In the genomic region with DNA sequence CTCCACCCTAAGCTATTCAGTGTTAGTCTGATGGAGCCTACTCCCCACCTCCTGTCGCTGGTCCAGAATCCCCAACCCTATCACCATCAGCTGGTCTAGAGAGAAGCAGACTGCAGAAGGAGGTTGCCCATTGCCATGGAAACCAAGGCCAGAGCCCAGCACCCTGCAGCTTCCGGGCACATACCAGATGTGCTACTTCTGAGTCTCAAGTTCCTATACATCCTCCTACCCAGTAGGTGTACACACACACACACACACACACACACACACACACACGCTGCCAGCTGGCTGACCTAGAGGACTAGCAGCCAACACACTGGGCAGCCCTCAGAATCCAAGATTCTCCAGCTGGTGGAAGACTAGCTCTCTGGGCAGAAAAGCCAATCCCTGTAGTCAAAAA, we compare ENCODE assay signal across 11 mouse cellular contexts.
DNase-seq lines count a peak whose midpoint lies in the region; ATAC-seq and TF ChIP-seq lines count a peak whose summit lies in the region.
"Had no signal": no experiment of that assay in that cellular context is flagged by ENCODE, and none has a peak within 500 bp of the region (broad histone marks: within the 10 kb centered on the region; RNA-seq: fewer than 3 reads in every experiment).

No protein-coding gene starts in this region.

- H3K4me3 ChIP-seq in forebrain, embryonic 16.5 days (replicated peaks; ENCODE audit: low read length), result no peak overlapping the region
- H3K4me3 ChIP-seq in forebrain, embryonic 14.5 days (ENCODE audit: low read depth, low read length), result no peak overlapping the region
- H3K4me3 ChIP-seq in cortical plate, adult 2 months (ENCODE audit: insufficient read depth, low read length), result no peak overlapping the region
- no peak overlapping the region for H3K4me3 ChIP-seq in kidney, embryonic 16.5 days (ENCODE audit: low read length)
- no peak overlapping the region for H3K4me3 ChIP-seq in liver, embryonic 11.5 days (ENCODE audit: low read depth, low read length)
- H3K4me3 ChIP-seq: megakaryocyte, embryonic 14.5 days had no signal

- no peak for TF ChIP-seq POLR2A in brain, embryonic 14.5 days (IDR thresholded peaks at IDR 0.05; ENCODE audit: borderline replicate concordance, extremely low read depth, insufficient read depth, insufficient read length, poor library complexity, severe bottlenecking)
- TF ChIP-seq POLR2A in cortical plate, adult 2 months (IDR thresholded peaks at IDR 0.05; ENCODE audit: extremely low read depth, insufficient read depth, low read length), result no peak

- peak overlapping the region; percentile 12; the same call in 1 of the 2 replicates for H3K27ac ChIP-seq in forebrain, embryonic 16.5 days (ENCODE audit: low read length)
- H3K27ac ChIP-seq in forebrain, embryonic 14.5 days (ENCODE audit: low read depth, low read length), result no peak overlapping the region
- peak overlapping the region; percentile 52; the same call in 1 of the 2 replicates for H3K27ac ChIP-seq in cortical plate, adult 2 months (ENCODE audit: insufficient read depth, low read length)
- no peak overlapping the region for H3K27ac ChIP-seq in kidney, embryonic 16.5 days (ENCODE audit: low read length)
- H3K27ac ChIP-seq in liver, embryonic 11.5 days (ENCODE audit: low read depth, low read length), result no peak overlapping the region
- H3K27ac ChIP-seq: liver, embryonic 14.5 days had no signal

- H3K4me1 ChIP-seq in forebrain, embryonic 16.5 days (replicated peaks; ENCODE audit: control insufficient read depth, insufficient read depth, low read length), result peaks cover 13% of the 10 kb centered on the region
- peaks cover 4% of the 10 kb centered on the region; the same call in 1 of the 2 replicates for H3K4me1 ChIP-seq in forebrain, embryonic 14.5 days (ENCODE audit: control insufficient read depth, insufficient read depth, low read length)
- no peaks in the 10 kb centered on the region; the same call in 1 of the 2 replicates for H3K4me1 ChIP-seq in cortical plate, adult 2 months (ENCODE audit: control insufficient read depth, insufficient read depth, low read length)
- H3K4me1 ChIP-seq in kidney, embryonic 16.5 days (ENCODE audit: insufficient read depth, low read length), result no peaks in the 10 kb centered on the region
- H3K4me1 ChIP-seq in liver, embryonic 11.5 days (replicated peaks; ENCODE audit: control insufficient read depth, insufficient read depth, low read length), result no peaks in the 10 kb centered on the region
- H3K4me1 ChIP-seq: megakaryocyte, embryonic 14.5 days had no signal

- H3K9ac ChIP-seq in forebrain, embryonic 16.5 days (replicated peaks; ENCODE audit: low read depth, low read length), result no peak overlapping the region
- H3K9ac ChIP-seq in forebrain, embryonic 14.5 days (ENCODE audit: low read length), result no peak overlapping the region
- no peak overlapping the region for H3K9ac ChIP-seq in kidney, embryonic 16.5 days (replicated peaks; ENCODE audit: low read length)
- no peak overlapping the region for H3K9ac ChIP-seq in liver, embryonic 11.5 days (ENCODE audit: low read depth, low read length)
- H3K9ac ChIP-seq: liver, embryonic 14.5 days had no signal

- DNase-seq in forebrain, embryonic 14.5 days (ENCODE audit: low spot score), result no peak
- peak; percentile 55 for DNase-seq in brain, embryonic 14.5 days (ENCODE audit: low read depth)
- peak; percentile 14 to 61 for DNase-seq in left cerebral cortex, postnatal 14 days (ENCODE audit: low spot score in 2 of 2)
- no peak for DNase-seq in liver, embryonic 11.5 days (ENCODE audit: low spot score)
- DNase-seq: kidney, postnatal 10 days had no signal

- intact Hi-C loops in left cerebral cortex, postnatal 14 days (cut with DNase I), result no loop called here

- H3K27me3 ChIP-seq in forebrain, embryonic 16.5 days (replicated peaks; ENCODE audit: control insufficient read depth, insufficient read depth, low read length), result no peaks in the 10 kb centered on the region
- no peaks in the 10 kb centered on the region for H3K27me3 ChIP-seq in forebrain, embryonic 14.5 days (replicated peaks; ENCODE audit: control insufficient read depth, insufficient read depth, low read length)
- no peaks in the 10 kb centered on the region for H3K27me3 ChIP-seq in kidney, embryonic 16.5 days (ENCODE audit: insufficient read depth, low read length)
- H3K27me3 ChIP-seq in liver, embryonic 11.5 days (replicated peaks; ENCODE audit: control insufficient read depth, insufficient read depth, low read length), result no peaks in the 10 kb centered on the region

- H3K36me3 ChIP-seq in forebrain, embryonic 16.5 days (ENCODE audit: control insufficient read depth, insufficient read depth), result no peaks in the 10 kb centered on the region
- H3K36me3 ChIP-seq in forebrain, embryonic 14.5 days (ENCODE audit: control insufficient read depth, insufficient read depth, low read length), result no peaks in the 10 kb centered on the region
- H3K36me3 ChIP-seq in kidney, embryonic 16.5 days (ENCODE audit: insufficient read depth, low read length), result no peaks in the 10 kb centered on the region
- no peaks in the 10 kb centered on the region for H3K36me3 ChIP-seq in liver, embryonic 11.5 days (ENCODE audit: control insufficient read depth, insufficient read depth, low read length)

- ATAC-seq in forebrain, embryonic 16.5 days, result peak; percentile 34; the same call in 1 of the 2 replicates
- ATAC-seq in forebrain, embryonic 14.5 days, result no peak
- ATAC-seq in kidney, embryonic 16.5 days (ENCODE audit: low FRiP score, low TSS enrichment), result no peak
- no peak for ATAC-seq in megakaryocyte-erythroid progenitor cell, adult 5-6 weeks (replicated peaks; ENCODE audit: low FRiP score, low TSS enrichment, poor library complexity, severe bottlenecking)
- ATAC-seq in liver, embryonic 11.5 days (replicated peaks; ENCODE audit: low FRiP score), result no peak

- no peak for TF ChIP-seq CTCF in brain, embryonic 14.5 days (IDR thresholded peaks at IDR 0.05; ENCODE audit: borderline replicate concordance, extremely low read depth, insufficient read depth, insufficient read length)
- no peak for TF ChIP-seq CTCF in cortical plate, adult 2 months (IDR thresholded peaks at IDR 0.05; ENCODE audit: extremely low read depth, insufficient read depth, low read length)

- H3K4me2 ChIP-seq in forebrain, embryonic 16.5 days (ENCODE audit: low read length), result no peak overlapping the region
- H3K4me2 ChIP-seq in forebrain, embryonic 14.5 days (ENCODE audit: low read length), result no peak overlapping the region
- no peak overlapping the region for H3K4me2 ChIP-seq in kidney, embryonic 16.5 days (replicated peaks; ENCODE audit: low read depth, low read length)
- H3K4me2 ChIP-seq in liver, embryonic 11.5 days, result no peak overlapping the region

- H3K9me3 ChIP-seq in forebrain, embryonic 16.5 days (ENCODE audit: control insufficient read depth, low read length), result no peaks in the 10 kb centered on the region
- H3K9me3 ChIP-seq in forebrain, embryonic 14.5 days (replicated peaks; ENCODE audit: control insufficient read depth, low read length), result 0 out of 2 replicates have a peak, but pooled peaks cover 4% of the 10 kb centered on the region
- H3K9me3 ChIP-seq in kidney, embryonic 16.5 days (ENCODE audit: low read length), result peaks cover 10% of the 10 kb centered on the region
- H3K9me3 ChIP-seq in liver, embryonic 11.5 days (ENCODE audit: control insufficient read depth, low read length), result no peaks in the 10 kb centered on the region; the same call in 1 of the 2 replicates

- WGBS in forebrain, embryonic 16.5 days, result 68% methylated on average over 3 of the region's 3 CpGs
- 80% methylated on average over 3 of the region's 3 CpGs for WGBS in forebrain, embryonic 14.5 days
- WGBS in kidney, embryonic 16.5 days, result 66% methylated on average over 3 of the region's 3 CpGs
- 66% methylated on average over 3 of the region's 3 CpGs for WGBS in liver, embryonic 11.5 days

Comparison
In these comparisons a context has a peak if more than half of its experiments do, and no peak if none do; other contexts are left out.
1. H3K27ac ChIP-seq: peak in forebrain, embryonic 16.5 days (single experiment) and cortical plate, adult 2 months (single experiment); none in forebrain, embryonic 14.5 days (single experiment), kidney, embryonic 16.5 days (single experiment) and liver, embryonic 11.5 days (single experiment).
2. DNase-seq: peak in brain, embryonic 14.5 days (single experiment) and left cerebral cortex, postnatal 14 days (2 of 2); none in forebrain, embryonic 14.5 days (single experiment) and liver, embryonic 11.5 days (single experiment).